Comparison of ENCODE assay signal across 22 mouse cellular contexts in genomic region chr2:27986751-27987150, GRCm38 (mm10).
DNase-seq lines count a peak whose midpoint lies in the region; ATAC-seq lines count a peak whose summit lies in the region.
"Had no signal": no experiment of that assay in that cellular context is flagged by ENCODE, and none has a peak within 500 bp of the region (broad histone marks: within the 10 kb centered on the region; RNA-seq: fewer than 3 reads in every experiment).

No protein-coding gene starts in this region.

- intact Hi-C loops in left cerebral cortex, postnatal 14 days (cut with DNase I), result no loop called here

- no peak overlapping the region for H3K4me3 ChIP-seq in forebrain, embryonic 10.5 days
- H3K4me3 ChIP-seq in forebrain, embryonic 16.5 days (replicated peaks; ENCODE audit: low read length), result no peak overlapping the region
- no peak overlapping the region for H3K4me3 ChIP-seq in midbrain, embryonic 10.5 days
- H3K4me3 ChIP-seq in midbrain, embryonic 16.5 days (ENCODE audit: low read depth, low read length), result no peak overlapping the region
- no peak overlapping the region for H3K4me3 ChIP-seq in liver, embryonic 15.5 days (replicated peaks)
- H3K4me3 ChIP-seq: heart, adult 2 months; heart, embryonic 10.5 days; heart, embryonic 13.5 days had no signal

- peaks cover 19% of the 10 kb centered on the region for H3K4me1 ChIP-seq in forebrain, embryonic 10.5 days
- no peaks in the 10 kb centered on the region for H3K4me1 ChIP-seq in forebrain, embryonic 16.5 days (replicated peaks; ENCODE audit: control insufficient read depth, insufficient read depth, low read length)
- peaks cover 12% of the 10 kb centered on the region for H3K4me1 ChIP-seq in midbrain, embryonic 10.5 days
- peaks cover 7% of the 10 kb centered on the region; the same call in 1 of the 2 replicates for H3K4me1 ChIP-seq in midbrain, embryonic 16.5 days (ENCODE audit: control insufficient read depth, insufficient read depth, low read length)
- peaks cover 90% of the 10 kb centered on the region for H3K4me1 ChIP-seq in liver, embryonic 15.5 days (replicated peaks)
- H3K4me1 ChIP-seq: heart, embryonic 13.5 days had no signal

- no peaks in the 10 kb centered on the region for H3K27me3 ChIP-seq in forebrain, embryonic 10.5 days (ENCODE audit: poor library complexity, severe bottlenecking)
- no peaks in the 10 kb centered on the region for H3K27me3 ChIP-seq in forebrain, embryonic 16.5 days (replicated peaks; ENCODE audit: control insufficient read depth, insufficient read depth, low read length)
- H3K27me3 ChIP-seq in midbrain, embryonic 10.5 days (ENCODE audit: low read depth, poor library complexity, severe bottlenecking), result no peaks in the 10 kb centered on the region
- no peaks in the 10 kb centered on the region for H3K27me3 ChIP-seq in midbrain, embryonic 16.5 days (ENCODE audit: control insufficient read depth, insufficient read depth, low read depth, low read length)
- H3K27me3 ChIP-seq in liver, embryonic 15.5 days, result no peaks in the 10 kb centered on the region
- H3K27me3 ChIP-seq: heart, embryonic 13.5 days; Patski had no signal

- no peak for DNase-seq in forebrain, embryonic 10.5 days (ENCODE audit: extremely low spot score, low spot score)
- DNase-seq in midbrain, embryonic 10.5 days (ENCODE audit: low spot score), result no peak
- DNase-seq in left cerebral cortex, postnatal 14 days (ENCODE audit: low spot score in 2 of 2), result no peak
- DNase-seq in thymus, postnatal 4 days, result no peak
- DNase-seq: adrenal gland, postnatal 10 days; adrenal gland, postnatal 36 days; cerebellum, adult 18-20 months; cerebellum, adult 9-10 months; cerebellum, postnatal 14 days; gastrocnemius, postnatal 10 days; gastrocnemius, postnatal 36 days; heart, adult 2 months; heart, postnatal 14 days; heart, postnatal 4 days had no signal

- ATAC-seq in forebrain, embryonic 16.5 days, result no peak
- ATAC-seq in midbrain, embryonic 16.5 days, result no peak
- no peak for ATAC-seq in liver, embryonic 15.5 days (ENCODE audit: insufficient read depth)
- ATAC-seq: forebrain, embryonic 14.5 days; Patski had no signal

- peaks cover 26% of the 10 kb centered on the region for H3K36me3 ChIP-seq in forebrain, embryonic 10.5 days (replicated peaks)
- no peaks in the 10 kb centered on the region for H3K36me3 ChIP-seq in forebrain, embryonic 16.5 days (ENCODE audit: control insufficient read depth, insufficient read depth)
- H3K36me3 ChIP-seq in midbrain, embryonic 10.5 days, result peaks cover 9% of the 10 kb centered on the region; the same call in 1 of the 2 replicates
- no peaks in the 10 kb centered on the region for H3K36me3 ChIP-seq in midbrain, embryonic 16.5 days (ENCODE audit: control insufficient read depth, insufficient read depth, low read length)
- no peaks in the 10 kb centered on the region for H3K36me3 ChIP-seq in liver, embryonic 15.5 days (replicated peaks)

- no peak overlapping the region for H3K9ac ChIP-seq in forebrain, embryonic 16.5 days (replicated peaks; ENCODE audit: low read depth, low read length)
- no peak overlapping the region for H3K9ac ChIP-seq in midbrain, embryonic 16.5 days (ENCODE audit: low read depth, low read length)
- H3K9ac ChIP-seq in liver, embryonic 15.5 days, result 0 out of 2 replicates have a peak overlapping the region, but pooled peaks have one; percentile 7
- H3K9ac ChIP-seq: heart, embryonic 13.5 days; hindbrain, embryonic 14.5 days had no signal

- H3K27ac ChIP-seq in forebrain, embryonic 10.5 days, result 0 out of 2 replicates have a peak overlapping the region, but pooled peaks have one; percentile 48
- H3K27ac ChIP-seq in forebrain, embryonic 16.5 days (ENCODE audit: low read length), result no peak overlapping the region
- H3K27ac ChIP-seq in midbrain, embryonic 10.5 days (replicated peaks), result peak overlapping the region; percentile 46; the same call in 1 of the 2 replicates
- H3K27ac ChIP-seq in midbrain, embryonic 16.5 days (ENCODE audit: low read length), result no peak overlapping the region
- peak overlapping the region; percentile 62 for H3K27ac ChIP-seq in liver, embryonic 15.5 days (replicated peaks)
- H3K27ac ChIP-seq: heart, adult 2 months; heart, embryonic 13.5 days; hindbrain, embryonic 14.5 days had no signal

- H3K9me3 ChIP-seq in forebrain, embryonic 10.5 days, result no peaks in the 10 kb centered on the region
- H3K9me3 ChIP-seq in forebrain, embryonic 16.5 days (ENCODE audit: control insufficient read depth, low read length), result no peaks in the 10 kb centered on the region
- no peaks in the 10 kb centered on the region for H3K9me3 ChIP-seq in midbrain, embryonic 10.5 days (replicated peaks)
- no peaks in the 10 kb centered on the region for H3K9me3 ChIP-seq in midbrain, embryonic 16.5 days (replicated peaks; ENCODE audit: control insufficient read depth, low read length, poor library complexity, severe bottlenecking)
- H3K9me3 ChIP-seq in liver, embryonic 15.5 days (replicated peaks), result no peaks in the 10 kb centered on the region
- H3K9me3 ChIP-seq: heart, embryonic 10.5 days; heart, embryonic 13.5 days had no signal

- WGBS in forebrain, embryonic 10.5 days, result 91% methylated on average over 4 of the region's 4 CpGs
- WGBS in forebrain, embryonic 16.5 days, result 87% methylated on average over 4 of the region's 4 CpGs
- WGBS in midbrain, embryonic 10.5 days, result 86% methylated on average over 4 of the region's 4 CpGs
- WGBS in midbrain, embryonic 16.5 days, result 90% methylated on average over 4 of the region's 4 CpGs
- 51% methylated on average over 4 of the region's 4 CpGs for WGBS in liver, embryonic 15.5 days (ENCODE audit: insufficient replicate concordance)

- H3K4me2 ChIP-seq in forebrain, embryonic 16.5 days (ENCODE audit: low read length), result no peak overlapping the region
- H3K4me2 ChIP-seq in midbrain, embryonic 16.5 days (ENCODE audit: low read length), result no peak overlapping the region
- no peak overlapping the region for H3K4me2 ChIP-seq in liver, embryonic 15.5 days
- H3K4me2 ChIP-seq: heart, embryonic 13.5 days; hindbrain, embryonic 14.5 days had no signal

Comparison
In these comparisons a context has a peak if more than half of its experiments do, and no peak if none do; other contexts are left out.
1. H3K27ac ChIP-seq: peak in forebrain, embryonic 10.5 days (single experiment), midbrain, embryonic 10.5 days (single experiment) and liver, embryonic 15.5 days (single experiment); none in forebrain, embryonic 16.5 days (single experiment) and midbrain, embryonic 16.5 days (single experiment).